In the genomic region with DNA sequence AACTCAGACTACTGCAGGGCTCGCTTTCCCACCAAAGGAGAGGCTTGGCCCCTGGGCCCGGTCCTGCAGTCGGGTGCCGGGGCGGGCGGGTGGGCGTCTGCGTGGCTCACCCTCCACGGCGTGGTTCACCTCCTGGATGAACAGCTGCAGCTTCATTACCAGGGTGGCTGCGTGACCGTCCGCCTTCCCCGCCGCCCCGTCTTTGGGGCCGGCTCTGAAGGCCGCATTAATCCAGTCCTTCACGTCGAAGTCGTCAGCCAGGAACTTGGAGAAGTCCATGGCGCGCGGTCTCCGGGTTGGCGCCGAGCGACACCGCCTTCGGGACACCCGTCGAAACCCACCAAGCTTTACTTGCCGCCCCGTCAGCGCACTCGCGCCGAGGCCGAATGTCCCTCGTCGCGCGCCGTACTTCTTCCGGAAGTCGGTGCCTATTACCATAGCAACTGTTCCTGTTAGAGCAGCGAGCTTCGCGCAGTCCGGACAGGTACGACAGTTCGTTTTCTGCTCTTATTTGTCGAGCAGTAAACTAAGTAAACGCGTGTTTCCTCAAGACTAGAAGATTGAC, we compare ENCODE assay signal across 8 mouse cellular contexts. TPM values are rescaled to one million over a fixed set of nuclear protein-coding genes. Genes with fewer than 3 reads are reported as not detected.
DNase-seq lines count a peak whose midpoint lies in the region; ATAC-seq and TF ChIP-seq lines count a peak whose summit lies in the region.

Gene Cog7, minus strand, starts transcription at position 405 of the 565 bp plus-strand sequence.

- WGBS in forebrain, embryonic 12.5 days, result under 1% methylated on average over 55 of the region's 55 CpGs
- WGBS in heart, postnatal 0 days, result under 1% methylated on average over 55 of the region's 55 CpGs
- under 1% methylated on average over 54 of the region's 55 CpGs for WGBS in liver, embryonic 16.5 days (ENCODE audit: insufficient replicate concordance)
- under 1% methylated on average over 55 of the region's 55 CpGs for whole genome bisulfite sequencing in neural tube, embryonic 13.5 days

- peak within 1 kb of the TSS; percentile 84 for H3K4me3 ChIP-seq in E14TG2a.4 (replicated peaks; ENCODE audit: low read length)
- H3K4me3 ChIP-seq in forebrain, embryonic 12.5 days (replicated peaks), result peak within 1 kb of the TSS; percentile 81
- peak within 1 kb of the TSS; percentile 59 for H3K4me3 ChIP-seq in heart, postnatal 0 days (ENCODE audit: low read depth, low read length)
- H3K4me3 ChIP-seq in liver, embryonic 16.5 days (ENCODE audit: low read depth, low read length), result peak within 1 kb of the TSS; percentile 75
- peak within 1 kb of the TSS; percentile 75 for H3K4me3 ChIP-seq in neural tube, embryonic 13.5 days
- peak within 1 kb of the TSS; percentile 98 for H3K4me3 ChIP-seq in testis, adult 2 months (ENCODE audit: control insufficient read depth, low read depth, low read length)

- H3K36me3 ChIP-seq in E14TG2a.4 (ENCODE audit: insufficient read depth, low read length), result peaks cover 23% of the 10 kb centered on the region
- 0 out of 2 replicates have a peak, but pooled peaks cover 4% of the 10 kb centered on the region for H3K36me3 ChIP-seq in forebrain, embryonic 12.5 days (replicated peaks)
- H3K36me3 ChIP-seq in heart, postnatal 0 days (replicated peaks; ENCODE audit: control insufficient read depth, insufficient read depth, low read length), result peaks cover 9% of the 10 kb centered on the region; the same call in 1 of the 2 replicates
- peaks cover 4% of the 10 kb centered on the region; the same call in 1 of the 2 replicates for H3K36me3 ChIP-seq in liver, embryonic 16.5 days (ENCODE audit: control insufficient read depth, insufficient read depth)
- peaks cover 10% of the 10 kb centered on the region; the same call in 1 of the 2 replicates for H3K36me3 ChIP-seq in neural tube, embryonic 13.5 days
- no peaks in the 10 kb centered on the region for H3K36me3 ChIP-seq in testis, adult 2 months (ENCODE audit: control insufficient read depth, insufficient read depth, low read length)

- H3K27me3 ChIP-seq in E14TG2a.4 (ENCODE audit: insufficient read depth, low read length), result no peaks in the 10 kb centered on the region
- no peaks in the 10 kb centered on the region for H3K27me3 ChIP-seq in forebrain, embryonic 12.5 days
- no peaks in the 10 kb centered on the region for H3K27me3 ChIP-seq in heart, postnatal 0 days (ENCODE audit: control insufficient read depth, insufficient read depth, low read length)
- no peaks in the 10 kb centered on the region for H3K27me3 ChIP-seq in liver, embryonic 16.5 days (ENCODE audit: control insufficient read depth, insufficient read depth, low read depth, low read length)
- H3K27me3 ChIP-seq in neural tube, embryonic 13.5 days, result no peaks in the 10 kb centered on the region
- H3K27me3 ChIP-seq in testis, adult 2 months (ENCODE audit: control insufficient read depth, insufficient read depth, low read length), result no peaks in the 10 kb centered on the region

- H3K4me2 ChIP-seq in forebrain, embryonic 12.5 days, result peak within 1 kb of the TSS; percentile 63
- peak within 1 kb of the TSS; percentile 72 for H3K4me2 ChIP-seq in heart, postnatal 0 days (ENCODE audit: low read depth, low read length)
- H3K4me2 ChIP-seq in liver, embryonic 16.5 days (ENCODE audit: low read depth, low read length), result peak within 1 kb of the TSS; percentile 73
- H3K4me2 ChIP-seq in neural tube, embryonic 13.5 days, result peak within 1 kb of the TSS; percentile 69

- H3K4me1 ChIP-seq in E14TG2a.4 (replicated peaks; ENCODE audit: low read depth, low read length), result peaks cover 10% of the 10 kb centered on the region
- peaks cover 9% of the 10 kb centered on the region; the same call in 1 of the 2 replicates for H3K4me1 ChIP-seq in forebrain, embryonic 12.5 days
- peaks cover 8% of the 10 kb centered on the region; the same call in 1 of the 2 replicates for H3K4me1 ChIP-seq in heart, postnatal 0 days (ENCODE audit: control insufficient read depth, insufficient read depth)
- H3K4me1 ChIP-seq in liver, embryonic 16.5 days (ENCODE audit: control insufficient read depth, low read depth, low read length), result peaks cover 6% of the 10 kb centered on the region
- peaks cover 16% of the 10 kb centered on the region for H3K4me1 ChIP-seq in neural tube, embryonic 13.5 days (replicated peaks)
- H3K4me1 ChIP-seq in testis, adult 2 months (ENCODE audit: control insufficient read depth, insufficient read depth, low read length), result peaks cover 5% of the 10 kb centered on the region

- no peak for TF ChIP-seq CTCF in E14TG2a.4 (conservative IDR thresholded peaks at IDR 0.05; ENCODE audit: low read length)
- no peak for TF ChIP-seq CTCF in heart, postnatal 0 days (IDR thresholded peaks at IDR 0.05; ENCODE audit: low read depth)
- TF ChIP-seq CTCF in testis, adult 2 months (IDR thresholded peaks at IDR 0.05; ENCODE audit: control insufficient read depth, insufficient read depth, insufficient replicate concordance, low read depth, low read length), result no peak

- H3K9me3 ChIP-seq in E14TG2a.4 (ENCODE audit: low read length), result no peaks in the 10 kb centered on the region
- H3K9me3 ChIP-seq in forebrain, embryonic 12.5 days, result no peaks in the 10 kb centered on the region
- H3K9me3 ChIP-seq in heart, postnatal 0 days (replicated peaks; ENCODE audit: control insufficient read depth, low read length), result no peaks in the 10 kb centered on the region
- H3K9me3 ChIP-seq in liver, embryonic 16.5 days (replicated peaks; ENCODE audit: control insufficient read depth, low read length), result no peaks in the 10 kb centered on the region
- no peaks in the 10 kb centered on the region for H3K9me3 ChIP-seq in neural tube, embryonic 13.5 days

- ATAC-seq in forebrain, embryonic 12.5 days (ENCODE audit: low FRiP score), result peak; percentile 91
- ATAC-seq in heart, postnatal 0 days (ENCODE audit: insufficient read depth, low read depth), result peak; percentile 86
- peak; percentile 89 for ATAC-seq in liver, embryonic 16.5 days (ENCODE audit: low read depth)
- ATAC-seq in neural tube, embryonic 13.5 days (ENCODE audit: low read depth), result peak; percentile 93

- peak within 1 kb of the TSS; percentile 77 for H3K9ac ChIP-seq in forebrain, embryonic 12.5 days
- H3K9ac ChIP-seq in heart, postnatal 0 days (replicated peaks; ENCODE audit: low read depth, low read length), result peak within 1 kb of the TSS; percentile 62
- H3K9ac ChIP-seq in liver, embryonic 16.5 days (ENCODE audit: low read depth, low read length), result peak within 1 kb of the TSS; percentile 74
- peak within 1 kb of the TSS; percentile 79 for H3K9ac ChIP-seq in neural tube, embryonic 13.5 days

- peak; percentile 92 for TF ChIP-seq POLR2A in testis, adult 2 months (IDR thresholded peaks at IDR 0.05; ENCODE audit: control insufficient read depth, low read depth, low read length)

- H3K27ac ChIP-seq in forebrain, embryonic 12.5 days, result no peak within 1 kb of the TSS
- H3K27ac ChIP-seq in heart, postnatal 0 days (ENCODE audit: low read depth), result no peak within 1 kb of the TSS
- no peak within 1 kb of the TSS for H3K27ac ChIP-seq in liver, embryonic 16.5 days (ENCODE audit: low read length)
- H3K27ac ChIP-seq in neural tube, embryonic 13.5 days (replicated peaks), result no peak within 1 kb of the TSS
- H3K27ac ChIP-seq in testis, adult 2 months (ENCODE audit: control insufficient read depth, insufficient read depth, low read depth, low read length), result peak within 1 kb of the TSS; percentile 83

- no peak for TF ChIP-seq EP300 in heart, postnatal 0 days (IDR thresholded peaks at IDR 0.05; ENCODE audit: low read depth)

- peak; percentile 91 for DNase-seq in c-Kit-positive CD71-positive TER-119-positive erythroid progenitor cells, embryonic 14.5 days (ENCODE audit: low spot score)
- DNase-seq in heart, postnatal 0 days (ENCODE audit: low spot score), result peak; percentile 78
- peak; percentile 96 to 97 for DNase-seq in kidney, postnatal 4 days

RNA-seq across cellular contexts. Expression of gene Cog7, which starts in this region (rescaled TPM):
- polyA plus RNA-seq in forebrain, embryonic 12.5 days (2016; fragmentation: Nextera tagmentation; extraction: Ambion mirVana), result 21.9 and 23.0 TPM in 2 replicates
- total RNA-seq in heart, postnatal 0 days (2014; rRNA removed; ENCODE audit: low replicate concordance), result 19.3 and 20.4 TPM in 2 replicates
- polyA plus RNA-seq in heart, postnatal 0 days (2015; fragmentation: Nextera tagmentation; extraction: Ambion mirVana), result 10.5 and 12.4 TPM in 2 replicates
- polyA plus RNA-seq in liver, embryonic 16.5 days (2015; fragmentation: Nextera tagmentation; extraction: Ambion mirVana), result 9.6 and 9.9 TPM in 2 replicates
- polyA plus RNA-seq in neural tube, embryonic 13.5 days (2015; fragmentation: Nextera tagmentation; extraction: Ambion mirVana), result 20.5 and 20.8 TPM in 2 replicates
- polyA plus RNA-seq in testis, adult 2 months (2012; rRNA removed), result 37.9 and 45.1 TPM in 2 replicates
